Mouse (Mus musculus) heart, adult 8-10 months (tissue): ENCODE measurements around the gene Ptdss2. TPM values are rescaled to one million over a fixed set of nuclear protein-coding genes. Genes with fewer than 3 reads are reported as not detected.

Experiments
- DNase-seq: peaks from one replicate; pipeline ENCODE4 v3.0.0; 2022; ENCODE audit warnings: low spot score
- total RNA-seq, 4 experiments: library from RNA; stranded (reverse); gene quantifications; 2 replicates each; pipeline ENCODE4 v1.2.4; 2022

The Ptdss2 gene
- total RNA-seq, 4 experiments from 2014 or later, result 28.0 to 35.8 (median 29.7) TPM

DNA sequence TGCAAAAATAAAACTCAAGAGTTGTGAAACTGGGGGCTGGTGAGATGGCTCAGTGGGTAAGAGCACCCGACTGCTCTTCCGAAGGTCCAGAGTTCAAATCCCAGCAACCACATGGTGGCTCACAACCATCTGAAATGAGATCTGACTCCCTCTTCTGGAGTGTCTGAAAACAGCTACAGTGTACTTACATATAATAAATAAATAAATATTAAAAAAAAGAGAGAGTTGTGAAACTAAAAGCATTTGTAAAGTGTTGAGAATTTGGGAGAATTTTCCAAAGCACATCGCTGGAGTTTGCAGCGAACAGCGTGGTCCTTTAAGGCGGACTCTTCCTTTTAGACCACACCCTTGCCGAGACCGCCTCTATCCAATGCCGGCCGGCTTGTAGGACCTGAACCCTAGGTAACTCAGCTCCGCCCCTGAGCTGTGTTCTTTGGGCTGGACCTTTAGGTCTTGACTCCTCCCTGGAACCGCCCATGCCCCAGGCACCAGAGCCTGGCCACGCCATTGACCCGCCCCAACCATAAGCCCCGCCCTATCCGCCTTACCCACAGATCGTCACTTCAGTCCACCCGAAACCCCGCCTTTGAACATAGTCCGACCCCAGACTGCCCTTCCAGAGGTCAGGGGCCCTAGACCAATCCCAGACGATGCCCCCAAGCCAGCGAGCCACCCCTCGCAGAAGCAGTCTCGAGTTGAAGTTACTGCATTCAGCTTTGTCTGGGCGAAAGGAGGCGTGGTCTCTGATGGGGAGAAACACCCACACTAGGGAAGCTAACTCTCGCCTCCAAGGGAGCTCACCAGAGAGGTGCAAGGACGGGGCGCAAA, 721 bp downstream of the Ptdss2 start:
- peak; percentile 93 for DNase-seq

DNA sequence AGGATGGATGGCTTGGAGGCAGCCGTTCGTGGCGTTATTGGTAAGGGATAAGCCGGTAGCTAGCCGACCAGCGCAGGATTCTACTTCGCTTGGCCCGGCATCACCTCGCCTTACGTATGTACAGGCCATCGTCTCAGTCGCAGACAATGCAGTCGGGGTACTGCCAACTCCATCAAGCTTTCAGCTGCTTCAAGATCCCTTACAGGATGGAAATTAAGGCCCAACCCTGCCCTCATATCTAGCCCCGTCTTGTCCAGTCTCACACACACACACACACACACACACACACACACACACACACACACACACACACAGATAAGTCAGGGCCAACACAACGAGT, 1.3 kb downstream of the Ptdss2 start:
- no peak for DNase-seq

DNA sequence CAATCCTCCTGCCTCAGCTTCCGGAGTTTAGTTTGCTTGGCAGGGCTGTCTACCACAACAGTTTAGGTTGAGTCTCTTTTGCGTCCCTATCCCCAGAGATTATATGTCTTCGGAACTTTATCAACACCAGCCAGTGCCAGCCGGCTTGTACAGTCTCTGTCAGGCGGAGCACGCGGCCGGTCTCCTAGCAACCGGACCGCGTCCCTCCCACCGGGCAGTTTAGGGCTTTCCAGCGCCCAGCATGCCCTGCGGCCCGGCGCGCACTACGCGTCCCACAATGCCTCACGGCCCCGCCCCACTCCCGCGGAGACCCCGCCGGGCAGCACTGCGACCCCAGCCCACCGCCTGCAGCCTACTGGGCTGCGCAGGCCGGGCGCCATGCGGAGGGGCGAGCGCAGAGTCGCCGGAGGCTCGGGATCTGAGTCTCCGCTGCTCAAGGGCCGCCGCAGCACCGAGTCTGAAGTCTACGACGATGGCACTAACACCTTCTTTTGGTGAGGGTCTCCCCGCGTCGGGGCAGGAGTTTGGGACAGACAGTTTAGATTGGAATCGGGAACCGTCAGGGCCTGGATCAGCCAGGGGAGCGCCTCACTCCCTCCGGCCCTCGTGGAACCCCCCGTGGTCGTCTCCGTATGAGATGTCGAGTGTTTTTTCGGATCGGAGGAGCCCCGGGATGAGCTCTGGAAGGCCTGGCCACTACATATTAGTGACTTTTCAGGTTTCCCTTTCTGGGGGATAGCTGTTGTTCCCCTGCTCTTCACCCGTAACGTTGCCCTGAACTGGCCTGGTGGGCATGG, 9.0 kb downstream of the Ptdss2 start:
- peak; percentile 76 for DNase-seq

DNA sequence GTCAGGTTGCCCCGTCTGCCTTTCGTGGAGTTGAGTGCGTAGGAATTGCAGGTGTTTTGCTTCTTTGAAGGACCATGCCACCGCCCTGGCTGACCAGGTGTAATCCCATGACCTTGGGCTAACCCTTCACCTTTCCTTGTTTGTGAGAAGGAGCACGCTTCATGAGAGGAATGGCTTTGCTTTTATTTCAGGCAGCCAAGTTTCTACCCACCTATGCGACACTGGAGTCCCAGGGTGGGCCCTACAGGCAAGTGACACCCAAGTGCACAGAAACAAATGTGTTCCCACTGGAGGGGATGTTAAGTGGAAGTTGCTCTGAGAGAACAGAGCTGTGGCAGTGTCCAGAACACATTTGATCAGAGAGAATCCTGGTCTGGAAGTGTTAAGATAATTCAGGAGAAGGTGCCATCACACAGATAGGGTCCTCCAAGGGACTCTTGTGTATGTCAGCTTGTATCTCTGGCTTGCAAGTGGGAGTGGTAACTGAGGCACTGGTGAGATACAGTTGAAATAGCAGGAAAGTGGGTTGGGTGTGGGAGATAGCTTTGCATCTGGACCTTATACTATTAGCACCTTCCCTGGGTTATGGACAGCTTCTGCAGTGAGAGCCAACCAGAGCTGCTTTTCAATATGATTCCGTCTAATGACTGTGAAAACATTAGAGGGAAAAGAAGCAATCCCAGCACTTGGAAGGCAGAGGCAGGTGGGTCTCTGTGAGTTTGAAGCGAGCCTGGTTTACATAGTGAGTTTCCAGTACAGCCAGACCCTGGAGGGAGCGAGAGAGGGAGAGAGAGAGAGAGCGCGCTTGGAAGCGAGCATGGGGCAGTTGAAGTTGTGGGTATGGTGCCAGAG, 9.9 kb downstream of the Ptdss2 start:
- DNase-seq, result no peak

DNA sequence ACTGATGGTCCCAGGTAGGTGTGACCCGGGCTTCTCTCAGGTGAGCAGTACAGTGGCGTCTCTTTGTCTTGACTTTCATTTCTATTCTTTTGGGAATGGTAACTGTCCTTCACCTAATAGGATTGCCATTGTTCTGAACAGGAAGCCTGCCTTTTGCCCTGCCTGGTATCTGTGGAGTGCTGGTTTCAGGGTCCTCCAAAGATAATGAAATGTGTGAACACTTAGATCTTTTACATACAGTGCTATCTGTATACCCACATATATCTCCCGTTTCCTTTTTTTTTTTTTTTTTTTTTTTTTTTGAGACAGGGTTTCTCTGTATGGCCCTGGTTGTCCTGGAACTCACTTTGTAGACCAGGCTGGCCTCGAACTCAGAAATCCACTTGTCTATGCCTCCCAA, 19.1 kb downstream of the Ptdss2 start:
- no peak for DNase-seq

DNA sequence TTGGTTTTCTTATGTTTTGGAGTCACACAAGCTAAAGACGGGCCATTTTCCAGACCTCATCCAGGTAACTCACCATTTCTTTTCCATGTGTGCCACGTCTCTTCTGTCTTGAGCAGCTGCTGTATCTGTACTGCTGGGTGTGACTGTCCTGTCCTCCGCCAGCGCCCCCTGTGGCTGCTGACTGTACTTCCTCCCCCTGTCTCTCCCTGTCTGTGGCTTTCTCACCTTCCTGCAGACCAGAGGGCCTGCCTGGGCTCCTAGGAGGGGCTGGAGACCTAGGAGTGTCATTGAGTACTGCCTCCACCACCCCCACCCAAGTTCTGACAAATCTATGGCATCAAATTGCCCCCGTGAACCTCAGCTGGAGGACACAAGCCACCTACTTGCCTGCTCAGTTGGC, 20.9 kb downstream of the Ptdss2 start:
- no peak for DNase-seq

DNA sequence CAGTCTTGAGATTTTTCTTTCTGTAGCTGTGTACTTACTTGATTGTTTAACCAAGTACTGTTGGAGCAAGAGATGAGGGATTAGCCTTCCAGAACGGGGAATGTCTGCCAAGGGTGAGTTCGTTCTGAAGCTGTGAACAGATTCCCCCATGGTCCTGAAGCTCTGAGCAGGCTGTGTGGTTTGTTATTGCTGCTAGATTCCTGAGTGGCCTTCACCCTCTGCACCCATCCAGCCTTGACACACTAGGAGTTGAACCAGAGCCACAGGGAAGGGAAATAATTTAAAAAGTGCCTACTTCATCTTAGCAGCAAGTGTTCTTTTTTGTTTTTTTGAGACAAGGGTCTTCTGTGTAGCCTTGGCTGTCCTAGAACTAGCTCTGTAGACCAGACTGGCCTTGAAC, 21.7 kb downstream of the Ptdss2 start:
- DNase-seq, result no peak

GRCm38 (mm10) chr7:141144650-141145049, 22.5 kb downstream of the Ptdss2 start:
- no peak for DNase-seq

- no peak for DNase-seq
These were observed 23.2 kb downstream of the Ptdss2 start for GRCm38 (mm10) chr7:141145403-141145802.

DNA sequence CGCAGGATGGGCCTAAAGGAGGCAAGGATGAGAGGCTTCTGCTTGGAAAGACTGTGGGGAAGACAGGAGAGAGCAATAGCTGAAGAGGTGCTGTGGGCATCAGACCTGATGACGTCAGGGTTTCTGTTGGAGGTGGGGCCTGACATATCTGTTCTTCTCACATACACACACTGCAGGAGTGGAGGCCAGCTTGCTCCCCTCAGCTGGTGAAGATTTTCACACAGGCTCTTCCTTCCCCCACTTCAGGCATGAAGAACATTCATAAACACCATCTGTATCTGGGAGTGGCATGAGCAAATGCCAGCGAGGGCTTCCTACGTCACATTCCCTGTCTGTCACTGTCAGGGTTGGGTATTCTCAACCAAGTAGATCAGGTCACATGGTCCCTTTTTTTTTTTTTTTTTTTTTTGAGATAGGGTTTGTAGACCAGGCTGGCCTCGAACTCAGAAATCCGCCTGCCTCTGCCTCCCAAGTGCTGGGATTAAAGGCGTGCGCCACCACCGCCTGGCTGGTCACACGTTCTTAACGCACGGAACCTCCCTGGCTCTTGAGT, 23.9 kb downstream of the Ptdss2 start:
- DNase-seq, result no peak

GRCm38 (mm10) chr7:141147044-141147443, 24.9 kb downstream of the Ptdss2 start:
- DNase-seq, result no peak

DNA sequence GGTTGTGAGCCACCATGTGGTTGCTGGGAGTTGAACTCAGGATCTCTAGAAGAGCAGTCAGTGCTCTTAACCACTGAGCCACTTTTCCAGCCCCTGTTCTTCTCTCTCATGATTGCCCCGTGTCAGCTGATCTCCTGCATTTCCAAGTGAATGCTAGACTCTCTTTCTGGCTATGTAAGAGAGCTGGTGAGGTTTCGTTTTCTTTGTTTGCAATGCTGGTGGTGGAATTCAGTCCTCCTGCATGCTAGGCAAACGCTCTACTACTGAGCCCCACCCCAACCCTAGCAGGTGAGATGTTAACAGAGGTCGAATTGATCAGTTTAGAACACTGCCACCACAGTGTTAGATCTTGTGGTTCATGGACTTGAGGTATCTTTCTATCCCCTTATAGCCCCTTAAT, 26.5 kb downstream of the Ptdss2 start:
- DNase-seq, result no peak

DNA sequence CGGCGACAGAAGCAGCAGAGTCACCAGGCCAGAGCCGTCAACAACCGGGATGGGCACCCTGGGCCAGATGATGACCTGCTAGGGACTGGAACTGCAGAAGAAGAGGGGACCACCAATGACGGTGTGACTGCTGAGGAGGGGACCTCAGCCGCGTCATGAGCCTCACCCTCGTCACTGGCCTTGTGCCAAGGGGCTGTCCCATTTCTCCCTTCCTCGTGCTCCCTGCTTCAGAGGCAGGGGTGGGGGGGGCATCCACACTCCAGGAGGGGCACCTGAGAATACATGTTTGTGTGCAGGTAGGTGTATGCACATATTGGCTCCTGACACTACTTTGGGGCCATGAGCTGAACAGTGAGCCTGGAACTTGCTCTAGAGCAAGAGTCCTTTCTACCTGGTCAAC, 33.2 kb downstream of the Ptdss2 start:
- no peak for DNase-seq

DNA sequence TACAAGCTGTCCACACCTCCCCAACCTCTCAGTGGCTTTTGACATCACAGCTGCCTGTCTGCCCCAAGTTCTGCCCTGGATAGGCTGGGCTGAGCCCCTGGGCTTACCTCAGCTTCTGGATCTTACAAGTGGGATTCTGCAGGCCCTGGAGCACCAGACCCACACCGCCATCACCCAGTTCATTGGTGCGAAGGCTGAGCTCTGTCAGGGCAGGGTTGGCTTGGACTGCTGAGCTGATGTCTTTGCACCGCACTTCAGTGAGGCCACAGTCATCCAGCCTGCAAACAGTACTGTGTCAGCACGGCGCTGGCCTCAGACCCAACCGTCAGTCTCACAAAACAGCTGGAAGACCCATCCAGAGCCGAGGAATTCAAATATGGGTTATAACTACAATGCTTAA, 42.2 kb downstream of the Ptdss2 start:
- DNase-seq, result no peak

GRCm38 (mm10) chr7:141164850-141165249, 42.7 kb downstream of the Ptdss2 start:
- DNase-seq, result no peak

DNA sequence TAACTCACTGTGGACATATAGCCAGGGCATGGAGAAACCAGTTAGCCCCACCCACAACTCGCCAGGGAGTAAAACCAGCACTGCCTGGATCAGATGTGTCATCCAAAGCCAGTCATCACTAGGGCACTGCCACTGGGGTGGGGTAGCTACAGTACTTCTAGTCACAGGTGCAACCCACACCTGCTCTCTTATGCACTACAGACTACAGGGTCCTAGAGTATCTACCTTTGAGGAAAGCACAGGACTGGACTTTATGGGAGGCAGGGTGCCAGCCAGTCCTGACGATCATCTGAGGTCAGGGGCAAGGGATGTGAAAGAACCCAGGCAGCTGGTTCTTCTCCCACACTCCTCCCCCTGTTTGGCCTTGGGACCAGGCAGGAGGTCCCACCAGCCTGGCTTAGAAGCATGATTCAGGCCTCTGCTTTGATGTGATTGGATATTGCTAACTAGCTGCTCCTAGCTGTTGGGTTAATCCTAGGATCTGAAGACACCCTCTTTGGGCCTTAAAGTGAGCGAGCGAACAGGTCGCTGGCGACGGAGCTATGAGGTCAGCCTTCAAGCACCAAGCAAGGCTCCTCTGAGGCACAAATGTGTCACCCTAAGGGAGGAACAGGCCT, 45.8 kb downstream of the Ptdss2 start:
- no peak for DNase-seq

- peak; percentile 72 for DNase-seq
These were observed 46.4 kb downstream of the Ptdss2 start for GRCm38 (mm10) chr7:141168518-141168953.

- DNase-seq, result no peak
These were observed 47.1 kb downstream of the Ptdss2 start for GRCm38 (mm10) chr7:141169300-141169699.

DNA sequence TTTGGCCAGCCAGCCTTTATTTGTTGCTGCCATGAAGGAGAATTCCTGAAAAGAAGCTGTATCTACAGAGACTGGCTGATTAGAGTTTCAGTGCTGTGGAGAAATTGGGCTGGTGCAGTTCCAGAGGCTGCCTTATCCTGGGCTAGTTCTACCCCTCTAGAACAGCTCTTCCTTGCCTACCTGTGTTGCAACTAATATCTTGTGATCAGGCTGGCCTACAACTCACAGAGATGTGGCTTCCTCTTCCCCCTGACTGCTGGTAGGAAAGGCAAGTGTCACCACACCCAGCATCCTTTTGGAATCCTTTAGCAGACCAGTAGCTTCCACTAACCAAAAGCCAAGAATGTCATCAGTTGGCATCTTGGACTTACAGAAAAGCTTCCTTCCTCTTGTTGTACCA, 47.7 kb downstream of the Ptdss2 start:
- DNase-seq, result no peak

- DNase-seq, result peak; percentile 88
These were observed 50.2 kb downstream of the Ptdss2 start, which contains the start of gene Rnh1 for GRCm38 (mm10) chr7:141172116-141173006. TSS of gene Rnh1 (minus strand) at chr7:141172857.
